Mouse (Mus musculus) E14TG2a.4 (cell line): Measurements from ENCODE around the gene Dek.

Experiments used
- CTCF ChIP-seq: conservative IDR thresholded peaks from 2 replicates; pipeline ENCODE4 v1.5.1; 2014; ENCODE audit warnings: low read length
- POU5F1 ChIP-seq: IDR thresholded peaks from 2 replicates; pipeline ENCODE4 v1.6.1; 2014; ENCODE audit warnings: low read length, borderline replicate concordance

DNA sequence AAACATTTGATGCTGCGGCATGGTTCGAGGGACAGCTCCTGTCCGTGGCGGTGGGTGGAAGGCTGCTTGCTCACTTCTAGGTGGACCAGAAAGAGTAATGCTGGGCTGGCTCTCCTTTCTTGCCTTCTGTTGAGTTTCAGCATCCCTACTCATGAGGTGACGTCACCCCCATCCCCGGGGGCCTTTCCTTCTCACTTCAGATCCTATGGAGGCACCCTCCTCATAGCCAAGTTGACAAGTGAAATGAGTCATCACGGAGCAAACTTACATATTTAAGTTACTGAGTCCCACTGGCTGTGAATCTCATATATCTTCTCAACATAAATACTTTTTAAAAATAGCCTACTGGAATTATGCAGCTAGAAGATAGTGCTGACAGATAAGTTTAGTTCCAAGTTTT lies 28.8 kb upstream of the Dek start:
- TF ChIP-seq CTCF (no peak), POU5F1 (no peak)
